Mouse (Mus musculus) ES-CJ7 (cell line): ENCODE results near the gene Vwf.

Experiments
- DNase-seq: peaks from one replicate; pipeline ENCODE4 v3.0.0; 2011; ENCODE audit warnings: low read depth, low spot score

The Vwf gene

DNA sequence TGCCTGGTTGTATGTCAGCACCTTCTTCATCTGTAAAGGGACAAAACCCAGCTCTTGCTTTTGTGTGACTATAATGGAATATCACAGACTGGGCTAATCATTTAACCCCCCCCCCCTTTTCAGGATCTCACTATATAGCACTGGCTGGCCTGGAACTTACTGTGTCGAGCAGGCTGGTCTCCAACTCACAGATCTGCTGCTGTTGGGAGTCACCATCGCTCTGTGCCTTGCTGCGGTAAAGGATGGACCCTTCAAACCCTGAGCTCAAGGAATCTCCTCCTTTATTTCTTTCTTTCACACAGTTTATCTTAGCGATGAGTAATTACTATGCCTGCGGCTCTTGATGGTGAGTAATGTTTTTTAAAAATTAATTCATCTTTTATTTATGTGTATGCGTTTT, at the start of gene Vwf:
Gene Vwf, plus strand, starts transcription at position 301 of the 400 bp plus-strand sequence.
- DNase-seq: no peak

DNA sequence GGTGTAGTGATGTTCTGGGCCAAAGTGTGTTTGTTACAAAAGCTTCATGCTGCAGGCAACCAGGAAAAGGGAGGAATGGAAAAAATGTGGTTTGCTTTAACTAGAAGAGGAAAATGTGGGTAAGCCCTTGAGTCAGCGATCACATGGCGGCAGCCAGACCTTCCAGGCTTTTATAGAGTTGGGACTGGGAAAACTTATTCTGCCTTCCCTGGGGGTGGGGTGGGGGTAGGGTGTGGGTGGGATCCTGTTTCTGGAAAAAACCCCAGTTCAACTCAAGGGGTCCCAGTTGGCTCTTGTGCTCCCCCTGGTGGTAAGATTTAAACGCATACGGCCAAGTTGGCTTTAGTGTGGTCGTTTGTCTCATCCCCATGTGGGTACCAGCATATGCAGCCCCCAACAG, 48.5 kb upstream of the Vwf start:
- DNase-seq: peak; percentile 87

DNA sequence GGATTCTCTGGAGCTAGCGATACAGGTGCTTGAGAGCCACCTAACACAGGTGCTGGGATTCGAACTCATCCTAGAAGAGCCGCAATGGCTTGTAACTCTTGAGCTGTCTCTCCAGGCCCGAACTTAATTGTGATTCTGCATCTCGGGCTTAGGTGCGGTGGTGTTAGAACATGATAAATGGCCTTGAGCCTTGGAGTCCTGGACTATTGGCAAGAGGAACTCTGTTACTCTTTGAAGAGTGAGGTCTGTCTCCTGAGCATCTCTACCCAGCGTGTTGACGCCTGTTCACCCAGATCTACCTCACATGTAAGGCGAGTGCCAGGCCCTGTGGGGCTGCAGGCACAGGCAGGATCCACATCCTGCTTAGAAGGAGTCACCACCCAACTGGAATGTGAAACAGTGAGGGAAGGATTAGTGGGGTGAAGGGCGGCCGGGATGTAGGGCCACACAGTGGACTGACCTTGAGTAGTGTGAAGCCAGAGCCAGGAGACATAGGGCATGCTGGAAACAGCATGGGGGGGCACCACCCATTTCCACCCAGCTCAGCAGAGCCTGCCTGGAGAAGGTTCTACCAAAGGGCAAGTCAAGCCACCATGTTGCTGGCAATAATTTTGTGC, 43.3 kb upstream of the Vwf start:
- DNase-seq: peak; percentile 57

DNA sequence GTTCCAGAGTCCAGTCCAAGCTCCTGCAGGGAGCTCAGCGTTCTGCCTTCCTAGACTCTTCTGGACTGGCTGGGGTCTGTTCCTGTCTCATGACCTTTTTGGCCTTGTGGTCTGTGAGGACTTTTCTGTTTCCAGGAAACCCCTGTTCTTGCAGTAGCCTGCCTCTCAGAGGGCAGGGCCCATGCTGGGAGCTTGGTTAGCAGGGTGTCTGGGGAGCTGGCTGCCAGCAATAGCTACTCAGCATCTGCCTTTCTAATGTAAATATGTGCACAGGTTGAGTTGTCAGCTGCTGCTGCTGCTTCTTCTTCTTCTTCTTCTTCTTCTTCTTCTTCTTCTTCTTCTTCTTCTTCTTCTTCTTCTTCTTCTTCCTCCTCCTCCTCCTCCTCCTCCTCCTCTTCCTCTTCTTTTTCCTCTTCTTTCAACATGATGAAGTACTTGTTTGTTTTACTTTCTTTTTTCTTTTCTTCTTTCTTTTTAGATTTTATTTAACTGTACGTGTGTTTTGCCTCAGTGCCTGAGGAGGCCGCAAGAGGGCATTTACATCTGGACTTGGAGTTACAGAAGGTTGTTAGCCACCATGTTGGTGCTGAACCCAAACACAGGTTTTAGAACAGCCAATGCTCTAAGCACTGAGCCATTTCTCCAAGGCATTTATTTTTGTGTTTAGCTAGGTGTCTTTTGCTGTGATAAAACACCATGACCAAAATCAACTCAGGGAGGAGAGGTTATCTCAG, 41.8 kb upstream of the Vwf start:
- peak; percentile 98 for DNase-seq

DNA sequence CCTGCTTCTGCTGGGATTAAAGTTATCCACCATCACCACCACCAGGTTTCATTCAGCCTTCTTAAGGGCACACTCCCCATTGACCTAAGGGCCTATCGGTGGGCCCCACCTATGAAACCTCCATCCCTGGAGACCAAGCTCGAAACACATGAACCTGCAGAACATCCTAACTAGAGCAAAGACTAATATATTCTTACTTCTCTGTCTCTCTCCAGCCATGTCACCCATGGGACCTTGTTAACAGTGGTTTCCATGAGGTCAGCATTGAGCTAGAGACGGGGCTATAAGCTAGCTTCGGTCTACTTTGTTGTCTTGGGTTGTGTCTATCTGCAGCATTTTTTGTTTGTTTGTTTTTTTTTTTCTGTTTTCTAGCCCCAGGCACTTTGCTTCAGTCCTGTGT, 40.1 kb upstream of the Vwf start:
- no peak for DNase-seq

DNA sequence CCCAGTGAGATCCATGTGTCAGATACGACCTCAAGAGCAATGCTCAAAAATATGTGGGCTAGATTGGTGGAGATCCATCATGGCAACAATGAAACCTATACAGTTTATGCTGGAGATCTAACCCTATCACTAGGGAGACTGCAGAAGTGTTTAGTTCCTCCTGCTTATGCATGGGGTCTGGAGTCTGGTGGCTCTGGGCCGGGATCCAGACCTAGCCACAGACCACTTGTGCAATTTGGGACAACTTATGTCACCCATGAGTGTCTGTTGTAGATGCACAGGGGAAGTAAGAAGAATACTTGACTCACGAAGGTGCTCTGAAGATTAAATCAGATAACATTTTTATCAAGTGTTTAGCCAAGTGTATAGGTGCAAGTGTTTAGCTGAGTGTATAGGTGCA, 36.8 kb upstream of the Vwf start:
- DNase-seq: no peak

DNA sequence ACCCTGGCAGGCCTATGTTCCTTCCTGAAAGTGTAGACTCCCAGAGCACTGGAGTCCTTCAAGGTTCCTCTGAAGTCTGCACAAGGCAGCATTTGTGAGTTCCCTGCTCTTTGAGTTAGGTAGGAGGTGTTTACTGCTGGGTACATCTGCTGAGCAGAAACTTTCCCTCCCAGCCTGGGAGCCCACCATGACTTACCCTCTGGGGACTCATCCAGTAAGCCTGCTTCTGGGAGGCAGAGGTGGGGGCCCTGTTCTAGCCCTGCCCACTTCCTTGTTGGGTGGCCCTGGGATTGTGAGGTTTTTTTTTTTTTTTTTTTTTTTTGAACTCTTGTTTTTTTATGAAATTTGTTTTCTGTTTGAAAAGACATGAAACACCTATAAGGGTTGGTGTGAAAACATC, 35.9 kb upstream of the Vwf start:
- no peak for DNase-seq

DNA sequence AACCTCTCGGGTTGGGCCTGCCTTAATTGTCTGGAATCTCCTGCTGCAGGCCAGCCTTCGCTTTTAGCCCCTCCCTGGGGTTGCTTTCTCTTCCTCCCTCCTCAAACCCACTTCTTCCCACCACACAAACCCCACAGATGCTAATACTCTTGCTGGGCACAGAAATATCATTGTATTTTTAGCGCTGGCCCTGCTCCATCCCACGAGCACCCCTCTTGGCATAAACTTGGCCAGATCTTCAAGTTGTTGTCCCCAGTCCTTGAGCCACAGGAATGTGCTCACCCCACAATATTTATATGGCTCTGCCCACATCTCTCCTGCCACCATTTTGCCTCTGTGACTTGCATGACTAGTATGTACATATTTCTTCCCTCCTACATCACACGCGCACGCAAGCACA, 35.4 kb upstream of the Vwf start:
- DNase-seq: no peak

DNA sequence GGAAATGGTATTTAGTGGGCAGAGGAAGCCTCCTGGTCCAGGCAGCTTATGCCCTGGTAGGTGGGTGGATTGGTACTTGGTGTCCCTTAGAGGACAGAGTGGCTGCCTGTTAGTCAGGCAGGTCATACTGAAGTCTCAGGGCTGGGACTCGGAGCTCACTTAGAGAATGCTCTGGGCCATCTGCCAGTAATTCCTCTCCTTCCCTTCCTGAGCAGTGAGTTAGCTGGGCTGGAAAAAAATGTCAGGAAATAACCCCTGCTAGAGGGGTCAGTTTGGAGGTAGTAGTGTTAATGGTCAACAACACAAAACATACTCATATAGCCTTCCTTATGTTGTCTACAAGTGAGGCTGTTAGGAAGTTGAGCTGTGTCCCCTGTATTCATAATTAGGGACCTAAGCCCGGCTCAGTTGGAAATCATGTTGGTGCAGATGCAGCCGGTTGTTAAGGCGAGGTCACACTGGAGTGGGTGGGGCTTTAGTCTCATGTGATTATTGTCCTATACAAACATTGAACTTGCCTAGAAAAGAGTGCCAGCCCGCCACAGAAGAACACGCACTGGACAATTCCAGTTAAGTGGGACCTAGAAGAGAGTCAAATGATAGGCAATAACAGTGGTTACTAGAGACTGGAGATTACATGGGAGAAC, 33.5 kb upstream of the Vwf start:
- no peak for DNase-seq

DNA sequence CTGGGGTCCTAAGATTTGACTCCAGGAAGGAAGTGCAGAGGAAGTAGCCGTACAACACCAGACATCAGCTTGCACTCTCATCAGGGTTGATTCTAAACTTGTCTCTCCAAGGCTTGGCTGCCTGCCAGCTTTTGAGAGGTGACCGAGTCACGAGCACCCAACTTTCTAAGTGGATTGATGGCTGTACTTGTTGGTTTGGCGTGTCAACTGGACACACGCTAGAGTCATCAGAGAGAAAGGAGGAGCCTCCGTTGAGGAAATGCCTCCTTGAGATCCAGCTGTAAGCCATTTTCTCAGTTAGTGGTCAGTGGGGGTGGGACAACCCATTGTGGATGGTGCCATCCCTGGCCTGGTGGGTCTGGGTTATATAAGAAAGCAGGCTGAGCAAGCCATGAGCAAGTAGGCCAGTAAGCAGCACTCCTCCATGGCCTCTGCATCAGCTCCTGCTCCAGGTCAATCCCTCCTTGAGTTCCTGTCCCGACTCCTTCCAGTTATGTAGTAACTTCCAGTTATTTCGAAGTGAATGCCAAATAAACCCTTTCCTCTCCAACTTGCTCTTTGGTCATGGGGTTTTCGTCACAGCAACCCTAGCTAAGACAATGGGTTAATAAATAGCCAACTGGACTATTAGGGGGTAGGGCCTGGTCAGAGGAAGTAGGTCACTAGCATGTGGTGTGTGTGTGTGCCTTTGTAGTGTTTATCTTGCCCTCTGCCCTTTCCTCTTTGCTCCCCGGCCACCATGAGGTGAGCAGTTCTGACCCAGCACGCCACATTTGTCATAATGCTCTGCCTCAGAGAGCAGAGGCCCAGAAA, 30.9 kb upstream of the Vwf start:
- DNase-seq: no peak

DNA sequence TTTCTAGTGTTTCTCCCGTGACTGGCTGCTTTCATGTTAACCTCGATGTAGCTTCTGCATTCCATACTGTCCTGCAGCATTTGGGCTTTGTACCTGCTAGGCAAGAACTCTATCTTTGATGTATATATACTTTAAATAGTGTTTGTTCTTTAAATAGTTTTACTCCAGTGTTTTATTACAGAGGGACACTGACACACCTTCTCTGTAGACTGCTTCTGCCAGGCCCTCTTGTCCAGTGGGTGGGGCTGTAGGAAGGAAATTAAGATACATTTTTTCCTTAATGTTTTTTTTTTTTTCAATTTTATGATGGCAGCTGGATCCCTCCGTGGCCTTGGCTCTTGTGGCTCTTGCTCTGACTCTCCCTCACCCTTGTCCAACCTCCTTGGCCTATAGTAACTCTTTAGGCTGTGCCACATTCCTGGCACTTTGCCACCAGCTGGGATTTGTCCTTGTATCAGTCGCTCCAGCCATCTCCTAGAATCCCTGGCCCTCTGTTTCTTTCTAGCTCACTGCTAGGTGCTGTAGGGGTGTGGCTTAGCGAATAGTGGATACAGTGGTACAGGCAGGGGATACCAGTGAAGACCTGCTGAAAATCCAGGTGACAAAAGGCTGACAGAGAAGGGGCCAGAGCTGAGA, 24.9 kb upstream of the Vwf start:
- peak; percentile 39 for DNase-seq

DNA sequence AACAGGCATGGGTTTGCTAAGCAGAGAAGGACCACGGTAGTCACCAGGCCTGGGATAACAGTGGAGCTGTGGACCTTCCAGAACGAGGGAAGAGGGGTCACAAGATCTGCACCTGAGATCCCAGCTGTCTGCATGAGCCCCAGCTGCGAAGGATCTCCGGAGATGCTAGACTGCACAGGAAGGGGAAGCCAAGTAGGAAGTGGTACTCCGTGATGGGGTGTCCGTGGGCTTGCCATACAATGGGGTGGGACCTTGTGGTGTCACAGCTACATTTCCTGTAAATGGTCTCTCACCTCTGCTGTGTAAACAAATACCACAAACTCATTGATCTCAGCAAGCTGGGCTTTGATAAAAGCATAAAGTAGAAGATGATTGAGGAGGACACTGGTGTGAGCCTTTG, 22.5 kb upstream of the Vwf start:
- no peak for DNase-seq

DNA sequence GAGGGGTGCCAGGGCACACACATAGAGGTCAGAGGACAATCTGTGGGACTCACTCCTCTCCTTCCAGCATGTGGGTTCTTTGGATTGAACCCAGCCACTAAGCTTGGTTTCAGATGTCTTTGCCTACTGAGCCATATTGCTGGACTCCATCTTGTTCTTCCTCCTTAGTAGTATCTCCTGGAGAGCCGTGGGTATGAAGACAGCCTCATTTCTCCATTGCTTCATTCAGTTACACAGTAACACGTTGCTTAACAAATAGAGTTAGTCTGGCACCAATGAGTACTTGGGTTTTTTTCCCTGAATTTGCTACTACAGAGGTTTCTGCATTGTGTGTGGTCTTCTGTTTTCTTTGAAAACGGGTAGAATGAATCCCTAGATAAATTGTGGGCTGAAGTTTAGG, 20.5 kb upstream of the Vwf start:
- DNase-seq: no peak

DNA sequence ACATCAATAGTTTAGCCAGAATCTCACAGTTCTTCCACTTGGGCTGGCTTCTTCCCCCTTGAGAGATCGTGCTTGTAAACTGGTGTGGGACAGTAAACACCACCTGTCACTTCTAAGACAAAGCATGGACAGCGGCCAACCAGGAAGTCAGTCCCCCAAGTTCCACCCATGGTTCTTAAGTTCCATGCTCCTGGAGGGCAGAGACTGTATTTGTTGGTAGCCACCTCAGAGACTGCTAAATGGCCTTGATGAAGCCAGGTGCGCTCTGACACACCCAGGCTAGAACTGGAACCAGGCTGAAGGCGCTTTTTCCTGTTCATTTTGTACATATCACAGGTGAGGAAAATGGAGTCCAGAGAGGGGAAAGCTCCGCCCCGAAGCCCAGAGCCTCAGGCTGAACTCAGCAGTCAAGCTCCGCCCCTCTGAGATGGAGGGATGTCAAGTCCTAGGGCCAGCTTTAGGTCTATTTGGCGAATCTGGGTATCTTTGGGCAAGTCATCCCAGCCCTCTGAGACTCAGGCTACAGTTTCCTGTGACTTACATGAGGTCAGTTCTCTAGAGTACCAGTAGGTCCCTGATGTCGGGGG, 17.9 kb upstream of the Vwf start:
- peak; percentile 83 for DNase-seq

DNA sequence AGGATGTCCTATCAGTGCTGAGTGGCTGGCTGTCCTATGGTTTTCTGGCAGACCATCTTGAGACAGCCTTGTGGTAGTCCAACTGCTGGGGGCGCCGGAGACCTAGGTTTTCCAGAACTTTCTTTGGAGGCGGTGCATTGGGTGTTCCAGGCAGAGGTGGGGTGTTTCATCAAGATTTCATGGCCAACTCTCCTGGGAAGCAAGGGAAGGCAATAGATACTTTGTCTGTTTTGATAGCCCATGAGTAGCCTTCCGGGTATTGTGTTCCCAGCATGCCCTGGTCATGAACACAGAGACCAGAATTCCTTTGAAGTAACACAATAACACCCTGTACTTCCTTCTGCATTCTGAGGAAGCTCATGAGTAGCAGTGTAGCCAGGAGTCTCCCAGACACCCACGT, 17.1 kb upstream of the Vwf start:
- DNase-seq: peak; percentile 12

DNA sequence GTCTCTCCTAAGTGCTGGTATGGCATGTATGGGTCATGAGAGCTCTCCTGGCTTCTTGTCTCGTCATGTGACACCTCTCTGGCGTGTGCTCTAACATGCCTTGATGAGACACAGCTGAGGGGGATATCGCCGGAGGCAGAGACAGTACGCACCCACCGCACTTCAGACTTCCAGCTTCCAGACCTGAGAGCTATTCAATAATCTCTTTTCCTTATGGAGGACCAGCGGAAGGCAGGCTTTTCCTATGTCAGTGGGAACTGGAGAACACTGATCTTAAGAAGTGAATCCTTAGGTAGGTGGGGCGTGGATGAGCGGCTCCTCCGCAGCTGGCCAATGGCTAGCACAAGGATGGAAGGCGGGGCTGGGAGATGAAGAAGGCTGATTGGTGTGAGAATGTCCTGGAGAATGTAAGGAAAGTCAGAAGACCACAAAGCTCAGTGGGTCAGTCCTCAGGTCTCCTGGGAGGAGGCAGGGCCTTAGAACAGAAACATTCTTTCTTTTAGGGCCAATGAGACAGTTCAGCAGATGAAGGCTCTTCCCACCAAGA, 13.4 kb upstream of the Vwf start:
- no peak for DNase-seq

DNA sequence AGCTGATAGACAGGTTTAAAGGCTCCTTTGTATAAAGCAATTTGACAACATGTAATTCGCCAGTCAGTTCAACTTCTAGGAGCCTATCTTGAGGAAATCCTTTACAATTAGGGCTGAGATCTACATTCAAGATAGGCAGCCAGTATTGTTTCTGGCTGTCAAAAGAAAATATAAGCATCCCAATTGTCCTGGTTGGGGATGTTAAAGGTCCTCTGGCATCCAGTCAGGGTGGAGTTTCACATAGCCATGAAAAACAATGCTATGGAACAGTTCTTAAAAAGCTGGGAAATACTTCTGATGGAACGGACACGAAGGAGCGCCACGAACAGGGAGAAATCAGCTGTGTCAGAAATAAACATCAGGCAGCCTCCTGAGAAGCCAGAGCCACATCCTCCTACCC, 11.6 kb upstream of the Vwf start:
- no peak for DNase-seq

DNA sequence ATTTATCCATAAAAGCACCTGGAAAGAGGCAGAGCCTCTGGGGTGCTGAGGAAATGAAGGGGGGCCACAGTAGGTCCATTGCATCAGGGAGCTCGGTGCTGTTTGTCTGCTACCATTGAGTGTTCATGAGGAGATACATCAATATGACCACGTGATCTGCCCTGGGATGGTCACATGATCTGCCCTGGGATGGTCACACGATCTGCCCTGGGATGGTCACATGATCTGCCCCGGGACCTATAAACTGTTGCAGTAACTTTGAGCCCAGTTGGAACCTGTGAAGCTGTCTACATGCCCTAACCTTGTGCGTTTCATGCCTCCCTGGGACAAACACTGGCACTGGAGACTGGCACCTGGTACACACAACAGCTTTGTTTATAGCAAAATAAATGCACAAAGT, 8.1 kb upstream of the Vwf start:
- peak; percentile 72 for DNase-seq

DNA sequence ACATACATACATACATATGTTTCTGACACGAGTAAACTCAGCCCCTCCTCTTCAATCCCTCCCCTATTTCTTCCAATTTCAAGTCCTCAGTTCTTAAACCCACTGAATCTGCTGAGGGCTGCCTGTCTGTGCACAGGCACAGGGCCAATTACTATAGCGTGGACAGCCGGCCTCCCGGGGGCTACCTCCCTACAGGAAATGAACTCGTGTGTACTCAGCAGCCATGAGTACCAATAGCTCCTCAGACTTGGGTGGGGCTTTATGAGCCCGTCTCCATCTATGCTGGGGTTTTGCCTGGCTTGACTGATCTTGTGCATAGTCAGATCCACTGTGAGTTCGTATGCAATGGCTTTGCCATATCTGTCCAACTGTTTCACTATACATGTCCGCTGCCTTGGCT, 7.2 kb upstream of the Vwf start:
- DNase-seq: no peak

DNA sequence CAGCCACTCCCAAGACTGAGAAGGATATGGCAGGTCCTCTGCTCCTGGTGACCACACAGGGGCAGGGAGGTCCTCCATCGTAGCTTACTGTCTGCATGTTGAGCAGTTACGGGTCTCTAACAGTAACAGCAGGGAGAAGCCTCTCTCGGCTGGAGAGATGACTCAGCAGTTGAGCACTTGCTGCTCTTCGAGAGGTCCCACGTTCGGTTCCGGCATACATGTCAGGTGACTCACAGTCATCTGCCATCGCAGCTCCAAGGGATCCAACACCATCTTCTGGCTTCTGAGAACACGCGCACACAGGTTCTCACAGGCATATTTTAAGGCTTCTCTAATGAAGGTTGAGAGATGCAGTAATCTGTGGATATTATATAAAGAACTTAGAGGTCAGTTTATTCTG, 6.4 kb upstream of the Vwf start:
- peak; percentile 58 for DNase-seq

DNA sequence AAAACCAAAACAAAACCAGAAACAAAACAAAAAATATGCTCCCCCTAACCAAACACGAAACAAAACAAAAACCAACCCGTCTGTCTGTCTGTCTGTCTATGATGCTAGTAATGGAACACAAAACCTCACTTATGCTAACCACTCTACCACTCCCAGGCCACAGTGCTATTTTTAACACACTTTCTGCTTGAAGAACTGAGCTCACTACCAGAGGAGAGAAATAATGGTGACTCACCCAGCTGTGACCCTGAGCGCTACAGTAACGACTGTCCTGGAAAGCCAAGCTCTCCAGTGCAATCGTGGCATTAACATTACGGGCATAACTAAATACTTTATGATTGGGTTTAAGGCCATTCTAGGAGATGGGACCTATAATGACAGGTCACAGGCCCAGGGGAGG, 5.7 kb upstream of the Vwf start:
- no peak for DNase-seq
